Mouse (Mus musculus): Measurements from ENCODE around the gene Klhdc9. TPM values are rescaled to one million over a fixed set of nuclear protein-coding genes. Genes with fewer than 3 reads are reported as not detected.

The Klhdc9 gene
- total RNA-seq, 2 experiments from 2014 or later, result 6.2 to 7.1 TPM

GRCm38 (mm10) chr1:171349210-171349609 lies 11.4 kb downstream of the Klhdc9 start:
- DNase-seq (ENCODE audit: extremely low spot score in 1 of 2, low spot score in 2 of 2), result no peak
- intact Hi-C loops (cut with DNase I), result loop anchor here (5.0 kb wide), 1 partner anchor 237 kb away; the partner anchor contains the start of gene Cfap126
- Histone ChIP-seq H3K27ac (no peak overlapping the region), H3K4me3 (no peak overlapping the region)
- TF ChIP-seq CTCF (IDR thresholded peaks at IDR 0.05), result no peak

GRCm38 (mm10) chr1:171348665-171349064 lies 11.9 kb downstream of the Klhdc9 start:
- no peak for DNase-seq (ENCODE audit: extremely low spot score in 1 of 2, low spot score in 2 of 2)
- no peak for TF ChIP-seq CTCF (IDR thresholded peaks at IDR 0.05)
- no peak overlapping the region for H3K27ac ChIP-seq
- intact Hi-C loops (cut with DNase I), result loop anchor here (5.0 kb wide), 1 partner anchor 236 kb away; the partner anchor contains the start of gene Cfap126
- H3K4me3 ChIP-seq, result no peak overlapping the region

- intact Hi-C loops (cut with DNase I), result loop anchor here (5.0 kb wide), 1 partner anchor 234 kb away; the partner anchor contains the start of gene Cfap126
- no peak for TF ChIP-seq CTCF (IDR thresholded peaks at IDR 0.05)
- H3K4me3 ChIP-seq, result peak overlapping the region; percentile 74
- H3K27ac ChIP-seq, result peak overlapping the region; percentile 88
- DNase-seq (ENCODE audit: extremely low spot score in 1 of 2, low spot score in 2 of 2), result no peak
Observed at GRCm38 (mm10) chr1:171346095-171346450, 14.5 kb downstream of the Klhdc9 start.

GRCm38 (mm10) chr1:171345225-171346094 lies 15.1 kb downstream of the Klhdc9 start, which contains the start of the genes Nit1 and Pfdn2:
TSS of gene Nit1 (minus strand) at chr1:171345646.
TSS of gene Pfdn2 (plus strand) at chr1:171345670.
- peak; percentile 91 to 93 for DNase-seq (ENCODE audit: extremely low spot score in 1 of 2, low spot score in 2 of 2)
- intact Hi-C loops (cut with DNase I), result loop anchor here (1.0 to 5.0 kb wide), 3 partner anchors 17 to 233 kb away; partner anchors contain the start of genes Cfap126, Dedd and Usf1
- no peak for TF ChIP-seq CTCF (IDR thresholded peaks at IDR 0.05)
- H3K4me3 ChIP-seq, result peak within 1 kb of the TSS; percentile 74
- peak within 1 kb of the TSS; percentile 88 for H3K27ac ChIP-seq

DNA sequence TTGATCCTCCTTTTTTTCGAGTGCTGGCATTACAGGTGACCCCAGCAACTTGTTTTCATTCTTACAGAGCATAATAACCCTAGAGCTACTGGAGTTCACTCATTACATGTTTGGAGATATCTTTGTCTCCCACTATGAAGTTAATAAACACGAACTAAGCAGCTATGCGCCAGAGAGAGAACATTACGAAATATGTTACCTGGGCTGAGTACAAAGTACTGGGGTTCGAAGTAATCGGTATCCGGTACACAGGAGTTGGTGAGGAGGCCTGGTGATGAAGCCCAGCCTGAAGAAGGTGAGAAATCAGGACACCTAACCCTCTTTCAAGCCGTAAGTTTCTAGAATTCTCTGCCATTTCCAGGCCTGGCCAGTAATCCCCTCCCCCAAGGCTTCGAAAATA lies 15.9 kb downstream of the Klhdc9 start:
- H3K4me3 ChIP-seq, result peak overlapping the region; percentile 74
- TF ChIP-seq CTCF (IDR thresholded peaks at IDR 0.05), result no peak
- H3K27ac ChIP-seq, result peak overlapping the region; percentile 88
- intact Hi-C loops (cut with DNase I), result loop anchor here (1.0 to 5.0 kb wide), 3 partner anchors 16 to 232 kb away; partner anchors contain the start of genes Cfap126, Dedd and Usf1
- DNase-seq (ENCODE audit: extremely low spot score in 1 of 2, low spot score in 2 of 2), result no peak

DNA sequence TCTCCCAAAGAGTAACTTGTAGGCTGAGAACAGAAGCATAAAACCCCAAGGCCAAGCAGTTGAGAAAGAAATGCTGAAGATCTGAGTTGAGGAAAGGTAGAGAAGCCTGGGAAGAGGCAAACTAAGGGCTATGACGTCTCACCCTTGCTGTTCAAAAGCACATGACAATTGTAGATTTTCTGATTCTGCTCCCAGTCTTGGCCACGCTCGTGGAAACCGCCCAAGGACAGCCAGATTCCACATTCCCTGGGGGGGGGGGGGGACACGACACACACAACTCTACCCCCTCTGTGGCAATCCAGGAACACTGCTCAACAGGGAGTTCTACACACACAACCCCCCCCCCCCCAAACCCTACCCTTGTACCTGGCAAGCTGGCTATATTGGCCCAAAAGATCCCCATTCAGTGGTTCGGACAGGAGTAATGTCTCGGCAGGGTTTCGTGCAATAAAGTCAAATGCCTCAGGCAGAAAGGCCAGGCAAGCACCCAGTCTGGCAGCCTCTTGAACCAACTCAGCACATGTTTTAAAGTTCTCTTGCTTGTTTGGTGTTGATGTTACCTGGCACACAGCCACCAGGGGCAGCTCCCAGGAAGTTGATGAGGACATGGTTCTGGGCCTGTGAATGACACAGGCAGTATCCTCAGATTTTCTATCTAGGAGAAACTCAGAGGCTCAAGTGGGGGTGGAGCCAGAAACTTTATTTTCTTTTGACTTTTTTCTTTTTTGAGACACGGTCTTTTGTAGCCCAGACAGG lies 16.5 kb downstream of the Klhdc9 start:
- TF ChIP-seq CTCF (IDR thresholded peaks at IDR 0.05), result no peak
- intact Hi-C loops (cut with DNase I), result loop anchor here (2.0 kb wide), 1 partner anchor 15 kb away; the partner anchor contains the start of gene Dedd
- no peak for DNase-seq (ENCODE audit: extremely low spot score in 1 of 2, low spot score in 2 of 2)
- no peak overlapping the region for H3K27ac ChIP-seq
- H3K4me3 ChIP-seq, result peak overlapping the region; percentile 74

DNA sequence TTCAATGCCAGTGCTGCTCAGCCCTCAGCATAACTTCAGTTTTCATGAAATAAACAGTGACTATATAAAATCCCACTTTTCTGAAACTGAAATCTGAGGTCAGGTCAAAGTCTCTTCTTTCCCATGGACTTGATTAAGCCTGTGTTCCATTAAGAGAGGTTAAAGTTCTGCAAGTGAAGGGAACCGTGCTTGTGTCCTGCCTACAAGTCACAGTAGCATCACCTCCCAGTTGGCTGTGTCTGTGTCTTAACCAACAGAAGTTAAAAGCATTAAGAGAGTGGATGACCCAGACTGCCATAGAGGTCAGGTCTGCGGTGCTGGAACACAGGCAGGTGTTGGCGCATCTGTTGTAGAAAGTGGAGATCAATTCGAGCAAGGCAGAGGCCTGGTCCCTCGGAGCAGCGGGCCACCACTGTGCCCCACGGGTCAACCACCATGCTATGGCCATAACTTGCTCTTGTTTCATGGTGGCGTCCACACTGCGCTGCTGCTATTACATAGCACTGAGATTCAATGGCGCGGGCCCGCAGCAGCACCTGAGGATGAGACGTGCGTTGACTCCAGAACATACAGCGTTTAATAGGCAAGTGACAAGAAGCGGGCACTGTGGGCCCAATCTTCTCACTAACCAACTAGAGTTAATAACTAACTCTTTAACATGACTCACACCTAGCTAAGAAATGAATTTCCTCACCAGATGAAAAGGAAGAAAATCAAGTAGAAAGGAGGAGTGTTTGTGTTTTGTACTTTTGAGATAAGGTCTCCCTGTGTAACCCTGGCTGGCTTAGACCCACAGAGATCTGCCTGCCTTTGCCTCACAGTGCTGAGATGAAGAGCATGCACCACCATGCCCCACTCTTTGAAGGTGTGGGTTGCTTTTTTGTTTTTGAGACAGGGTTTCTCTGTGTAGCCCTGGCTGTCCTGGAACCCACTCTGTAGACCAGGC lies 18.1 kb downstream of the Klhdc9 start:
- no peak for DNase-seq (ENCODE audit: extremely low spot score in 1 of 2, low spot score in 2 of 2)
- intact Hi-C loops (cut with DNase I), result no loop called here
- H3K4me3 ChIP-seq, result no peak overlapping the region
- H3K27ac ChIP-seq, result no peak overlapping the region
- no peak for TF ChIP-seq CTCF (IDR thresholded peaks at IDR 0.05)

- no peak for DNase-seq (ENCODE audit: extremely low spot score in 1 of 2, low spot score in 2 of 2)
- intact Hi-C loops (cut with DNase I), result no loop called here
- Histone ChIP-seq H3K4me3 (peak overlapping the region; percentile 75), H3K27ac (peak overlapping the region; percentile 99; the same call in 1 of the 2 replicates)
- TF ChIP-seq CTCF (IDR thresholded peaks at IDR 0.05), result no peak
Observed at GRCm38 (mm10) chr1:171330216-171330560, 30.4 kb downstream of the Klhdc9 start.

- TF ChIP-seq CTCF (IDR thresholded peaks at IDR 0.05), result no peak
- intact Hi-C loops (cut with DNase I), result loop anchor here (2.0 kb wide), 2 partner anchors 15 to 35 kb away; partner anchors contain the start of genes Nit1, Pfdn2 and Ufc1
- Histone ChIP-seq H3K4me3 (peak overlapping the region; percentile 75), H3K27ac (peak overlapping the region; percentile 99)
- DNase-seq (ENCODE audit: extremely low spot score in 1 of 2, low spot score in 2 of 2), result peak in 1 of 2 experiments; percentile 32
Observed at GRCm38 (mm10) chr1:171329433-171330215, 31.0 kb downstream of the Klhdc9 start.

DNA sequence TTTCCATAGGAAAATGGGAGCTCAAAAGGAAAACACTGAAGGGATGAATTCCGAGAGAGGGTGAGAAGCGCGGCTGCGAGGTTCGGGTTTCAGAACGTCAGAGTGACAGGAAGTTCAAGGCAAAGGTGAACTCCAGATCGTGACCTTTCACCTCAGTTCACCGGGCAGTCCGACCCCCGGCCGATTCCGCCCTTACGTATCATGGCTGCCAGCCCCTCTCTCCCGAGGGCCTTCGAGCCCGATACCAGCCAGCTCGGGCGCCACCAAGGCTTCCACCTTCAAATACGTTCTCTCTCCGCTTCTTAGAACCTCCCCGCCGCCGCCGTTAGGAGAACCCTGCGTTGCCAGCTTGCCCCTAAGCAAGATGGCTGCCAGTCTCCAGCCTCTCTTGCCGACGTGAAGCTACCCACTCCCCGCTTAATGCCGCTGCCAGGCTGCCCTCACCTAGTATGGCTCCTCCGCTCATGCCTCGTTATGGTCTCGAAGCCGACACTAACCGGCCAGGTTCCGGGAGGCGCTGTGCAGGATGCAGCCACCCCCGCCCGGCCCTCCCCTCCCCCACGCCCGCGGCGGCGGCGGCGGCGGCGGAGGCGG lies 31.7 kb downstream of the Klhdc9 start, which contains the start of gene Dedd:
Gene Dedd (plus strand): TSS at position 307 of the 594 bp plus-strand sequence.
- no peak for TF ChIP-seq CTCF (IDR thresholded peaks at IDR 0.05)
- intact Hi-C loops (cut with DNase I), result loop anchor here (1.0 to 2.0 kb wide), 3 partner anchors 16 to 82 kb away; partner anchors contain the start of genes Nit1, Pfdn2, Ufc1 and Usf1
- DNase-seq (ENCODE audit: extremely low spot score in 1 of 2, low spot score in 2 of 2), result peak; percentile 87 to 90
- Histone ChIP-seq H3K4me3 (peak within 1 kb of the TSS; percentile 75), H3K27ac (peak within 1 kb of the TSS; percentile 99)

Measured in left cerebral cortex, adult 2 months (tissue).